Mouse (Mus musculus) layer of hippocampus, adult 9-11 months (tissue): ENCODE measurements around the gene Rpl36a-ps1.
A peak's percentile ranks its signal among the peaks of the same experiment; 100 is the strongest.
"Not testable (repeated sequence)": the region's sequence is repeated elsewhere in the genome, so short reads cannot be mapped to it uniquely, and the experiment has no call there.

ENCODE experiments used
- DNase-seq: peaks from one replicate; pipeline ENCODE4 v3.0.0; 2022

The Rpl36a-ps1 gene

DNA sequence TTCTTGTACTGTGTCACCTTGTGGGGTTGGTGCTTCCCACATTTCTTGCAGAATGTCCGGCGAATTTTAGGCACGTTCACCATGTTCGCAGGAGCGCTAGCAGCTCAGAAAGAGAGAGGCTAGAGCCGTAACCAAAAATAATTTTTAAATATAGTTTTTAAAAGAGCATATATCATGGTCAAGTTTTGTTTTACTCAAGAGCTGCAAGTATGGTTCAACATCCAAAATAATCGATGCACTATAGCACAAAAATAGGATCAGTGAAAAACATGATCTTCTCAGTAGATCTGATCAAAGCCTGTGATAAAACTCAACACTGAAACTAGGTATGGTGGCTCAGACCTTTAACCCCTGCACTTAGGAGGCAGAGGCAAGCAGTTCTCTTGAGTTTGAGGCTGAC lies at the start of gene Rpl36a-ps1:
Gene Rpl36a-ps1 (minus strand): TSS at position 101 of the 400 bp plus-strand sequence.
- DNase-seq: no peak

DNA sequence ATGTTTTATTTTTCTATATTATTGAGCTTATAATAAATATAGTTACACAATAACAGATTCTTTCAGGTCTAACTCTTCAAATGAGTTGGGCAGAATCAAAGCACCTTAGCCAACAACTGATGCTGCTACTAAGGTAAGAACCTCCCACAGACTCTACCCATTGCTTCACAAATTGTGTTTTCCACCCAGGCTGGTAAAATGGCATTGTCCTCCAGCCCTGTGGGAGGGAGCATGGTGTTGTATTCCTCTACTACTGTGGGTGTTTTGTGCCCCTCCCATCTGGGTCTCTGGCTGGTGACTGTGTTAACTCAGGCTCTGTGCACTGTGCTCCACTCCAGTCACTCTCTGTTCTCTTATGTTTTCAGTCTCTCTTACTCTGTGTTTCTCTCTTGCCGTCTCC lies 49.4 kb upstream of the Rpl36a-ps1 start:
- peak; percentile 37 for DNase-seq

DNA sequence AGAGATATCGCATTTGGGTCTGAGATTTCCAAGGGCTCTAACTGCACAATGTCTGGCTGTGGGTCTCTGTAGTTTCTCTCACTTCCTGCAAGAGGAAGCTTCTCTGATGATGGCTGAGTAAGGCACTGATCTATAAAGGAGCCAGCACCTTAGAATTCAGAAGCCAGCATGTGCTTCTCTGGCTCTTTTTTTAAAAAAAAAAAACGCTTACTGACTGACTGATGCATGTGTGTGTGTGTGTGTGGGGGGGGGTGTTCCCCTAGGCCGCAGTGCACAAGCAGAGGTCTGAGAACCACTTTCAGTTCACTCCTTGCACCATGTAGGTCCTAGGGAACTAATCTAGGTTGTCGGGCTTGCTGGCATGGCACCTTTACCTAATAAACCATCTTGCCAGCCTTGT lies 47.3 kb upstream of the Rpl36a-ps1 start:
- no peak for DNase-seq

DNA sequence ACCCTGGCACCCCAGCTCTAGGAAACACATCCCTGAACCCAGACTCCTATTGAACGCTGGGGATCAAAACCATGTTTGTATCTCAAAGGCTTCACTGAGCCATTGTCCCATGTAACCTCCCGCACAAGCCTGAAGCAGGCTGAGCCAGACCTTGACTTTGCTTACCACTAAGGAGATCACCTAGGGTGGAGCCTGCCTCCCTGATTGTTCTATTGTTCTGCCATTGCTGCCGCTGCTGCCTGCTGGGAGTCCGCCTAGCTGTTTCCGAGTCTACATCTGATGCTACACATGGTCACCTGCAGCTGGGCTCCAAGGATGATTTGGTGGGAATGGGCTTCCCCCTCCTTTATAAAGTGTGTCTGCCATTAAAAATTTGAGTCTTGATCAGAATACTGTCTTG lies 45.2 kb upstream of the Rpl36a-ps1 start:
- DNase-seq: not testable (repeated sequence)

DNA sequence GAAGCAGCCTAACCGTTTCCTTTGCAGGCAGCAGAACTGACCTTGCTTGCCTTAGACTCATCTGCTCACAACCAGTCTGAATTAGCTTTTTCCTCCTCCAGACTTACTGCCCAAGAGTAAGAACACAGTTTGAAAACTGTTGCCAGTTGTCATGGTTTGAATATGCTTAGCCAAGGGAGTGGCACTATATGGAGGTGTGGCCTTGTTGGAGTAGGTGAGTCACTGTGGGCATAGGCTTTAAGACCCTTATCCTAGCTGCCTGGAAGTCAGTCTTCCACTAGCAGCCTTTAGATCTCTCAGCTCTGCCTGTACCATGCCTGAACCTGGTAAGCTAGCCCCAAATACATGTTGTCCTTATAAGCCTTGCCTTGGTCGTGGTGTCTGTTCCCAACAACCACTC lies 43.6 kb upstream of the Rpl36a-ps1 start:
- no peak for DNase-seq

DNA sequence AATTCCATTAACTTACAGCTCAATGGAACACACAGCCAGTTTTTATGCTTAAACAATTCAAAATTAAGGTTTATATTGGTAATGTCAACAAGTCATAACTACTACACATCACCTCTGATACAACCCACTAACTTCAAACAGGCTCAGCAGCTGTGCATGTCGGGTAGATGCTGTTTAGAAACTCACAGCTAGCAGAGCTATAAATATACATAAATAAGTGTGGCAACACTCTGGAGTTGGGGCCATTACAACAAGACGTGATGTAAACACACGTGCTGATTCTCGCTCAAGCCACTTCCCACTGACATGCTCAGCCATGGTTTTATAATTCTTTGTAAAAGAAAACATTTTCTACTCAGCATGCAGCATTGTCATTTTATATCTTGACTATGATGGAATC lies 41.9 kb upstream of the Rpl36a-ps1 start:
- no peak for DNase-seq

DNA sequence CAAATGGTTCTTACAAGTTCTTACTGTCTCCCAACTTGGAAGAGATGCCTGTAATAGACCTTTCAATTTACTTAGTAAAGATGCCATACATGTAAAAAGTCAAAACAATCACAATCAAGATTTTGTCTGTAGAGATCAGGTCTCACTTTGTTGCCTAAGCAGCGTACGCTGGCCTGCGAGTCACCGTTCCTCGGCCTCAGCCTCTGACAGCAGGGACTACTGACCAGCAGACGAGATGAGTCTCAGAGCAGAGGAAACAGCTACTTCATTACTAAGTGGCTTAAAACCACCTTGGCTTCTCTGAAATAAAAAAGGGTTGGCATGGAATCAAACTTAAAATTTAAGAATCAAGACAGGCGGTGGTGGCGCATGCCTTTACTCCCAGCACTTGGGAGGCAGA lies 40.7 kb upstream of the Rpl36a-ps1 start:
- DNase-seq: not testable (repeated sequence)

DNA sequence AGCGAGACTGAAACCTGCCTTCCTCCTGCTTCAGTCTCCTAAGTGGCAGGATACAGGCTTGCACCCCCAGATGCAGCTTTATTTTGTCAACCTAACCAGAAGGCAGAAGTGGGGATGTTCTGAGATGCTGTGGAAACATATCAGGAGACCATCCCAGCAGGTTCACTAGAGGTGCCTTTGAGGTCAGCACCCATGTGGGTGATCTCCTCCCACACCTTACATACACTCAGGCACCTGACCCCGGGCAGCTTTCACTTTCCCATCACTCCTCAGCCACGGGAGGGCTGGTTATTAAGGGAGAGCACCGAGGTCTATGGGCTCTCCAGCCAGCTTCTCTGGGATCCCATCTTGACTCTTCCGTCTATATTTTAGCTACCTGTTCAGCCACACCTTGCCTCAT lies 38.5 kb upstream of the Rpl36a-ps1 start:
- no peak for DNase-seq

DNA sequence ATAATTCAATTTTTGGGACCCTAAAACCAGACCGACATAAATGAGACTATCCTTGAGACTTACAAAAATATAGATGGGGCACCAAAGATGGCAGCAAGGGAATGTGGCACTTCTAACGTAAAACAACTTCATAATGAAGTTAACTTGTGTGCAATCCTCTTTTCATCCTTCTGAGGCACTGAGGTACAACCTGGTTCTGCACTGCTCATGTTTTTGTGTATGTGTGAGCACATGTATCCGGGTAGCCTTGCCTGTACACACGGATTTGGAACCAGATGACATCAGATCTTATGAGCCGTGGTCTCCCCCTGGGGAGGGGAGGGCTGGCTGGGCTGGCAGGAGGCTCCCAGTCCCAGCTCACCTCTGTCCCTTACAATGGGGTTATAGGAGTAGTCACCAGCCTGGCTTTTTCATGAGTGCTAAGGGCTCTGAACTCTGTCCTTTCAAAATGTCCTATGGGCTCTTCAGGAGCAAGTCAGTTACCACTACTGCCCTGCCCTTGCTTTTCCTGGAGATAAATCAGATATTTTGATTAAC lies 37.3 kb upstream of the Rpl36a-ps1 start:
- no peak for DNase-seq

DNA sequence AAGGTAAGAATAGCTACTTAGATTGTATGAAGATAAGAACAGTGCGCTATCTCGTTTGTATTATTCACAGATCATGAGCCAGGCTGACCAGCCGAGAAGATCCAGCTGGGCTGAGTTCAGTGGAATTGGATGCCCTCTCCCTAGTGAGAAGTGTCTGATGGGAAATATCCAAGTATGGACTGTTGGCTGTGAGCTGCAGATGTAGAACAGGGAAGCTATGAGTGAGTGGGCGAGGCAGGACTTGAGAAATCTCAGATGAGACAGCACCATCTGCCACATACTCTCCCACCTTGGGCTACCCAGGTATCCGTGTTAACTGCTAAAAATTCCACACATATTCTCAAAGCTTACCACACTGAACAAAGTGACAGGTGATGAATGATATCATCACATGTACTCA lies 35.9 kb upstream of the Rpl36a-ps1 start:
- no peak for DNase-seq

DNA sequence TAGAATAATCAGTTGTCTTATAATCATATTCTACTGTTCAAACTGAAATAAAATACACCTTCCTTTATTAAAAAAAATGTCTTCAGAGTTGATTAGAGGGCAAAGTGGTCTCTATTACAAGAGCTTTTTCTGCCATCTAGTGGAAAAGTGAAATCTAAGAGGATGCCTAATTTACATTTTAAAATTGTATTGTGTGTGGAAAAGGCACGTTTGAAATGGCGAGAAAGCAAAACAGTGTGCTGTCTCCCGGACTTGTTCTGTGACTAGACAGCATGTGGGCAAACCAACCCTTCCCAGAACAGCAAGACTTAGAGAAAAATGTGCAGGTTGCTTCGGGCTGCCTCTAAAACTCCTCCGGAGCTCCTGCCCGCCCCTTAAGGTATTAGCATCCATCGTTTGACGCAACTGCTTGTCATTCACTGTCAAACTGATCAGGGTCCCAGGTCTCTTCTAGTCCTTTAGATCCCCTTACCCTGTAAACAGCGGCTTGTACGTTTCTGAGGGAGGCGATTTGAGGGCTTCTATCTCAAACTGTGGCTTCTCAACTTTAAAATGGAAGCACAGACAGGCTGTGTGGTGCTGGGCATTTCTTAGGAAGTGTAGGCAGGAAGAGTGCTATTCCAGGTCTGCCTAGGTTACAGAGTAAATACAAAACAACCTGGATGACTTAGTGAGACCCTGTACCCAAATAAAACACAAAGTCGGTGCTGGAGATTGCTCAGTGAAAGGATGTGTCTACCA lies 28.4 kb upstream of the Rpl36a-ps1 start:
- DNase-seq: no peak

DNA sequence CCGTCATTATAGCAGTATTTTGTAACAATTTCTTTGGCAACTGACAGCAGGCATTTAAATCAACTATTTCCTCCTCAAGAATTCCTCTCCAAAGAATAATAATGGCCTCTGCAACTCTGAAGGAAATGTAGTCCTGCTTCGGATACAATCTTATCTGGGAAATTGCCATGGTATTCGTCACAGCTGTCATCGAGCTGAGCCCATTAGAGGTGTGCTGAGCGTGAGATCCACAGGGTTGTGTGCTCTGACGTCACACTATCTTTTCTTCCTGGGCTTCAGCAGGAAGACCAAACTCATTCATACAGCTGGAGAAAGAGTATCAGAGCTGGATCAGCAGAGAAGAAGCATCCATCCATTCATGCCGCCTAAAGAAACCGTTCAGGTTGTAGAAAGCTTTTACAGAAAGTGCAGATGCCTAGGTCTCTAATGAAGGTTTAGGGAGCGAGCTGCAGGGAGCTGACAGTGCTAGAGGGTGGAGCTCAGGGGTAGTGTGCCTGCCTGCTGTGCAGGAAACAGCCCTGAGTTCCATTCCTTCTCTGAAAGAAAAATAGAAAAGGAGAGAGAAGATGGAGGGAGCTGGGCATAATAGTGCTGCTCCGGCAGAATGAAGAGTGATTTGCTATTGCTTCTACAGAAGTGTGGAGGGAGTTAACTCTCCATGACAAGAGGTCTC lies 25.2 kb upstream of the Rpl36a-ps1 start:
- no peak for DNase-seq

DNA sequence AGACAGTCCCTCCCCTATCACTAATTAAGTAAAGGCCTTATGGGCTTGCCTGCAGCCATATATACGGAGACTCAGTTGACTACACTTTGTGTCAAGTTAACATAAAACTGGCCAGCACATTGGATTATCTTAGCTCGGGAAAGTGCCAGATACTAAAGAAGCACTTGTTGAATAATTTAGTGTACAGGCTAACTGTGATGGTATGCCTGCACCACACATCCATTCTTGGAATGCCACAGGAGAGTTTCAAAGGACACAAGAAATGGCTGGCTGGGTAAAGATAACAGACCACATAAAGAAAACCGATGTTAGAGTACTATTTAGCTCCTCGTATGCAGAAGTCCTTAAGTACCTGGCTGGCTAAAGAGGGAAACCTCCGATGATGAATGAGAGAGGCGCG lies 24.6 kb upstream of the Rpl36a-ps1 start:
- no peak for DNase-seq

DNA sequence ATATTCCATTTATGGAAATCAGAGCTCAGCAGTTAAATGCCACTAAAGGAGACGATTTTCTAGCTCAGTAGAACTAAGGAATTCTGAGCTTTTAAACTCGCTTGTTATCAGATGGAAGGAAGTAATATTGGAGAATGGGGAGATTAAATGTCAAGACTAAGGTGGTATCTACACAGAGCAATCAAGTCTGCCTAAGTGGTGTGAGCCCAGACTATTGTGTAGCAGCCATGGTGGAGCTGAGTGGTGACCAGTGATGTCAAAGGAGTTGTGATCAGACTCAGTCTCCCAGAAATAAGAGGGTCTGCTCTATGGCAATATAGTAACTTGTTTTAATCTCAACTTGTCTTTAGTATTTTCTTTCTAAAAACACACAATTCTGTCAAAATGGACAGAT lies 16.8 kb upstream of the Rpl36a-ps1 start:
- DNase-seq: no peak

DNA sequence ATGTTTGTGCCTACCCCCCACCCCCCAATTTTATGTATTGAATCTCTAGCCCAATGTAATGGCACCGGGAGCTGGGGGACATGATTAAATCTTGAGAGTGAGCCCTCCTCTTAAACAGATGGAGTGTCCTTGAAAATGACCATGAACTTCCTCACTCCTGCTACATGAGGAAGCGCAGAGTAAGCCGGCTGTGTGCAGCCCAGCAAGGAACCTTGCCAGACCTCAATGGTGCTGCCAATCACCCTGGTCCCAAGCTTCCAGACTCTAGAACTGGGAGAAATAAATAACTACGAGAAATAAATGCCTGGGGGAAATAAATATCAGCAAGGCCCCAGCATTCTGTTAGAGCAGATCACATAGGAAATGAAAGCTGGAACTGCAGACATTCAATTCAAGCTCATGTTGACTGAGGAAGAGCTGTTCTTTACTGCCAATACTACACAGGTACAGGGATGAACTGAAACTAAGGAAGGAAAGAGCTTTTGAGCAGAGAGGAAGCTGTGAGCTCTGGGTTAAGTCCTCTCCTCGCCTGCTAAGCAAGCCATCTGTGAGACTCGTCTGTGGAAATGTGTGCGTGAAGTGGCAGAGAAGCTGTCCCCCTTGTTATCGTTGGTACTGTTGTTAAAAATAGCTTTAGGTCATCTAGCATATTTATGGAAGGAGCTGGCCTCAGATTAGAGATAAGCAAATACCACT lies 16.3 kb upstream of the Rpl36a-ps1 start:
- no peak for DNase-seq

DNA sequence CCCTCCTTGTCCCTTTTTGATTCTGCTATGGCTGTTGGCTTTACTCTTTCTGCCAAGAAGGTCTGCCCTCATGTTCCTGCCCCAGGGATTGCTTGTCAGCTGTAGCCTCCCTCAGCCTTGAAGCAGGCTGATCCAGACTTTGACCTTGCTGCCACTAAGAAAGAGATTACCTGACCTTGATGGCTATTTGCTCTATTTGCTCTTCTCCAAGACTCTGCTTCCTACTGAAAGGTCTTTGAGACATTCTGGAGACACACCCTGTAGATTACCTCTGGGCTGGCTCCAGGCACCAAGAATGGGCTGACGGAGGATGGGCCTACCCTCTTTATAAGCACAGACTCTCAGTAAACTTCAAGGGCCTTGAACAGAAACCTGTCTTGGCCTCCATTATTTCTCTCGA lies 1.6 kb downstream of the Rpl36a-ps1 start:
- DNase-seq: no peak

DNA sequence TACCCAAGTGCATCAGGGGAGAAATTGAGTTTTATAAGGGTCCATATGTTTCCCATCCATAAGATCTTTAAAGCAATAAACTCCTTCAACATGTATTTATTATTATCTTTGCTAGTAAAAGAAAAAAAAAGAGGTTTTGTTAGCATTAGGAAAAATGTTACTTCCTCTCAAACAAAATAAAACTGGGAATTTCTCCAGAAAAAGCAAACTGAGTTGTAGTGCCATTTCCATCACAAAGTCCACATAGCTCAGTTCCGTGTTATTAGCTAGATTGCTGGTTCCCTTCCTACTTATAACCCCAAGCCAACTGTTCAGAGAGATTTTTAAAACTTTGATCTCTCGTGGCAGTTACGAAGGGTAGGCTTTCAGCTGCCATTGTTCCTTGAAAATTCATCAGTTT lies 3.5 kb downstream of the Rpl36a-ps1 start:
- no peak for DNase-seq

DNA sequence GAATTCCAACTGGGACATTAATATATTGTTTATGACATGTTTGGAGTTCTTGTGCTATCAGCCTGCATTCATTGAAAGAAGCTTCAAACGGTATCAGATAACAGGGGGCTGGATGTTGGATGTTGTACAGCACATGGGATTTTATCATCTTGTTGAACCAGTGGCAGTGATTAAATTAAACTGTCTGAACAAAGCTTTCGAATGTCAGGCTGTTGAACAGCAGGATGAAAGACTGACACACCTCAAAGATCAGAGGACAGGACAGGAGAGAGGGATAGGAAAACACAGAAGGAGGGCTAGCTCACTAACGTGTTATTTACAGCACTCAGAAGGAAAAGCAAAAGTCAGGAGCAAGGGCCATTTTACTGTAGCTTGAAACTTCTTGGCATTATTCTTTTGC lies 4.3 kb downstream of the Rpl36a-ps1 start:
- DNase-seq: no peak

DNA sequence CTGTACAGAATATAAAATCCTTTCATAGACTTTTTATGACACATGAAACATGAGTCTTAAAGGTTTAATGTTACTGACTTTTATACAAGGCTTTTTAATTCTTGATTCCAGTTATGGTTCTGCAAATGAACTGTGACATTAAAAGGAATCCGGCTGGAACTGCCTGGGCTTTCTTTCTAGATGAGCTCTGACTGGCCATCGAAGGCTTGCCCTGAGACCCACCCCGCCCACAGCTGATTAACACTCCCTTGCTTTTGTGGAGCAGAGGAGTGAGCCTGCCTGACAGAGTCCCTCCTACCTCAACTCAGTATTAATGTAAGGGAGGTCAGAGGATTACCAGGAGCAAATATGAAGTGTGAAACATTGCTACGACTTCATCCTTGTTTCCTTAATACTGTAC lies 22.2 kb downstream of the Rpl36a-ps1 start:
- no peak for DNase-seq

DNA sequence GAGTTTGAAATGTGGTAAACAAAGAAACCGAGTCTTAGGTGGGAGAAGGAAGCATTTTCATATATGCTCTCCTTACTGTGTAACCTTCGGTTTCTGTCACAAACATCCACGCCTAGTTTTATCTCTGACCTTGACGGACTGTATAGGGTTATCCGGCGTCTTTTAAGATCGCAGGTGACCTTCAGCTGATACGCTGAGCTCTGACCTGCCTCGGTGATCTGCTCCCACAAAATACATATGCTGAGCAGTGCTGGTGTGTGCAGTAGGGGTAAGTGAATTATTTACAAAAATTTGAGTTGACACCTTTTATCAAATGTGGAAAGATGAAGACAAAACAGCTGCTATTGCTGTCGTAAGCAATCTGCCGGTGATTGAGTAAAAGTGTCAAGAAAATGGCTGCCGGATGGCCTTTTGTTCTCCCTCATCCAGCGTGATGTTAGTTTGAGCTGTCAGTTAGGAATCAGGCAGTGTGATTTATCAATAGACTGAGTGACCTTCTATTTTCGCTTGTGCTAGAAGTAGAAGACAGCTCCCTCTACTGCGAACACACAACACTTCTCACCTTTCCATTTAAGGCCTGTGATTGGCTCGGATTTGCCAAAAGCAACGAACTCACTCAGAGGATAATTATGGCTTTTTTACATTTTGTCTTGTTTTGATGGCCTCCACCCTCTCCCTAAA lies 35.0 kb downstream of the Rpl36a-ps1 start:
- DNase-seq: no peak

DNA sequence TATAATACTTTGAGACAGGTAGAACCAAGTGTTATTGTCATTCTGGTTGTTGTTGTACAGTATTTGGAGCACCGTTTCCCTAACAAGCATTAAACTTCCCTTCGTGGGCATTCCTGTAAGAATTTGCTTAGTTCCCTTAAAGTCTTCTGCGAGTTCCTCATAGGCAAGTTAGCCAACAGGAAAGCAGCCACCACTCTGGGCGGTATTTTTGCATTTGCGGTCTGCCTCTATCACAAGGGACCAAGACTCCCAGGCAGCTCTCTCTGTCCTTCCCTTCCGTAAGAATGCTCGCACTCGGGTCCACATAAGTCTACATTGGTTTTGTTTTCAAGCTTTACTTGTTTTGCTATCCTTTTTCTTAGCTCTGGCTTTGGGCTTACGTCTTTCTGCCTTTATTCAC lies 37.3 kb downstream of the Rpl36a-ps1 start:
- DNase-seq: no peak

DNA sequence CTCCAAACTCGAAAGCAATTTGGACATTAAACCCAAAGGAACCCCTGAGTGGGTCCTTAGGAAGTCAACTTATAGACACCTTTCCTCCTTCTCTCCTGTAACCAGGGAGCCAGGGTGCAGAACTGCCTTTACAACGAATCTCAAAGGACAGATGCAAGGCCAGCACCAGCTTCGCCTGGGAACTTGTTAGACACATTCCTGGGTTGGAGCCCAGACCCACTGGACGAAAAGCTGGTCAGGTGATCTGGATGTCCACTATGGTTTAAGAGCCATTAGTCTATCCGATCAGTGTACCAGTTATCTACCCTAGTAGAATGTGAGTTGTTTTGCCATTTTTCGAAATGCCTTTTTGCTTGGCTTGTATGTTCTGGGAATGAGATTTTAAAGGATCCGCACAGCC lies 41.7 kb downstream of the Rpl36a-ps1 start:
- DNase-seq: no peak

DNA sequence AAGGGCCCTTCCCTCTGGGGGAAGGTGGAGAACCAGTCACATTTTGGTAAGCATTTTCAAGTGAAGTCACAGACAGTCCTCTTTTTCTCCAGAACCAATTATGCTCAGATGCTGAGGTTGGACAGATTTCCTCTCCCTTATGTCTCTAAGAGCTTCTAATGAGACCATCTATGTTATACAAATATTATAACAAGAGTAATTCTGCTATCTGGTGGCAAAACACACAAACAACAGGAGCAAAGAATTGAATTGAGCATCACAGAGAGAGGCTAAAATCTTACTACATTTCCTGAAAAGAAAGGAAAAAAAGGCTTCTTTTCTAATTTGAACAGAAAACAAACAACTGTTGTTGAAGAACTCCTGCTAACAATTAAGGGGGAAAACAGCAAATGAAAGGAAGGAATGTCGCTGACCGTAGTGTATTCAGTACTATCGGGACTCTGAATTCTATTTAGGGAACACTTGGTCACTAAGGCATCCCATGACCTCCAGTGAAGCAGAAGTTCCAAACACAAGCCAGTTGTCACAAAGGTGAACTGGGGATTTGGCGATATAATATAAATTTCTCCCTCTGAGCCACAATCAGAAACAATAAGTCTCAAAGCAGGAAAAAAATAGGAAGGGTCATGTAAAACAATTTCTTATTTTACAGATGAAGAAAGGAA lies 42.4 kb downstream of the Rpl36a-ps1 start:
- no peak for DNase-seq
